Mouse (Mus musculus) macrophage (primary cell): ENCODE results near the gene Fsd2. TPM values are rescaled to one million over a fixed set of nuclear protein-coding genes. Genes with fewer than 3 reads are reported as not detected.

Experiments
- H3K27ac ChIP-seq: fragments of 350-480 bp; formaldehyde crosslinking; 2 replicates; pipeline ENCODE4 v1.9.0; 2021
- H3K36me3 ChIP-seq: fragments of 350-480 bp; formaldehyde crosslinking; 2 replicates; pipeline ENCODE4 v1.9.0; 2021; ENCODE audit errors: inconsistent target
- H3K4me3 ChIP-seq: fragments of 350-480 bp; formaldehyde crosslinking; 2 replicates; pipeline ENCODE4 v1.9.0; 2021; ENCODE audit errors: inconsistent target
- H3K79me2 ChIP-seq: fragments of 350-480 bp; formaldehyde crosslinking; 2 replicates; pipeline ENCODE4 v1.9.0; 2021; ENCODE audit errors: inconsistent target
- WGBS: methylation state at CpG from one replicate; pipeline ENCODE4 v1.1.7; 2026; ENCODE audit warnings: inconsistent platforms; ENCODE audit not compliant: missing documents; 5-methylcytosine and 5-hydroxymethylcytosine counted together
- polyA plus RNA-seq: library from polyadenylated mRNA; stranded (reverse); fragments of 250-400 nt; gene quantifications from 3 replicates; pipeline ENCODE4 v1.2.4, GENCODE M21; 2018; ENCODE audit warnings: inconsistent platforms
- total RNA-seq, 78 experiments: library from RNA; depleted of rRNA; stranded (reverse); fragments of 250-400 nt; gene quantifications; 1 replicate in 9 of 78; 2 replicates in 24 of 78; 3 replicates in 43 of 78; 4 replicates in 2 of 78; pipeline ENCODE4 v1.2.4; 2018; ENCODE audit warnings: inconsistent platforms in 56 of 78

Fsd2 gene
- total RNA-seq (2018; cell fraction: chromatin; rRNA removed) = under 1 TPM in 8 of 26 experiments, not detected in 18; 0.16 to 0.49 (median 0.22) TPM
- total RNA-seq (2018; cell fraction: cytosol; rRNA removed) = under 1 TPM in 25 of 26 experiments, not detected in 1; 0.05 to 0.24 (median 0.15) TPM
- total RNA-seq (2018; cell fraction: nucleus; rRNA removed) = under 1 TPM in 7 of 26 experiments, not detected in 19; 0.14 to 0.40 (median 0.17) TPM
- polyA plus RNA-seq = 0.18 to 0.30 TPM (median 0.22 TPM) in 3 replicates

- Histone ChIP-seq H3K27ac (no peak within 1 kb of the TSS), H3K36me3 (no peaks in the 10 kb centered on the region), H3K4me3 (no peak within 1 kb of the TSS), H3K79me2 (peaks cover under 1% of the 10 kb centered on the region)
- 97% methylated on average over 9 of the region's 9 CpGs for WGBS
Measured at GRCm38 (mm10) chr7:81566892-81567291, at the start of gene Fsd2. TSS of gene Fsd2 (minus strand) at chr7:81566944.

GRCm38 (mm10) chr7:81615031-81615430, 48.3 kb upstream of the Fsd2 start:
- WGBS = 91% methylated on average over 9 of the region's 9 CpGs

GRCm38 (mm10) chr7:81612856-81613635, 46.3 kb upstream of the Fsd2 start:
- no peaks in the 10 kb centered on the region for H3K36me3 ChIP-seq
- 92% methylated on average over 13 of the region's 13 CpGs for WGBS
- no peak overlapping the region for H3K27ac ChIP-seq
- no peak overlapping the region for H3K4me3 ChIP-seq
- H3K79me2 ChIP-seq = no peaks in the 10 kb centered on the region

More at GRCm38 (mm10) chr7:81615031-81615430, 48.3 kb upstream of the Fsd2 start:
- Histone ChIP-seq H3K36me3 (no peaks in the 10 kb centered on the region), H3K4me3 (no peak overlapping the region), H3K27ac (no peak overlapping the region), H3K79me2 (no peaks in the 10 kb centered on the region)

- WGBS = 66% methylated on average over 18 of the region's 18 CpGs
- Histone ChIP-seq H3K4me3 (no peak overlapping the region), H3K36me3 (no peaks in the 10 kb centered on the region), H3K27ac (no peak overlapping the region), H3K79me2 (no peaks in the 10 kb centered on the region)
Measured at GRCm38 (mm10) chr7:81610125-81610524, 43.4 kb upstream of the Fsd2 start.

GRCm38 (mm10) chr7:81606452-81606851, 39.7 kb upstream of the Fsd2 start:
- H3K79me2 ChIP-seq = no peaks in the 10 kb centered on the region
- 53% methylated on average over 5 of the region's 5 CpGs for WGBS
- no peak overlapping the region for H3K27ac ChIP-seq
- H3K36me3 ChIP-seq = no peaks in the 10 kb centered on the region
- H3K4me3 ChIP-seq = no peak overlapping the region

GRCm38 (mm10) chr7:81605489-81605888, 38.7 kb upstream of the Fsd2 start:
- Histone ChIP-seq H3K4me3 (no peak overlapping the region), H3K27ac (no peak overlapping the region), H3K36me3 (no peaks in the 10 kb centered on the region), H3K79me2 (no peaks in the 10 kb centered on the region)
- WGBS = 75% methylated on average over 4 of the region's 4 CpGs

GRCm38 (mm10) chr7:81604991-81605390, 38.2 kb upstream of the Fsd2 start:
- H3K79me2 ChIP-seq = no peaks in the 10 kb centered on the region
- H3K36me3 ChIP-seq = no peaks in the 10 kb centered on the region
- 78% methylated on average over 5 of the region's 5 CpGs for WGBS
- no peak overlapping the region for H3K27ac ChIP-seq
- H3K4me3 ChIP-seq = no peak overlapping the region

- Histone ChIP-seq H3K27ac (no peak overlapping the region), H3K79me2 (no peaks in the 10 kb centered on the region), H3K36me3 (peaks cover 37% of the 10 kb centered on the region), H3K4me3 (no peak overlapping the region)
- WGBS = 80% methylated on average over 8 of the region's 8 CpGs
Measured at GRCm38 (mm10) chr7:81599379-81600280, 32.9 kb upstream of the Fsd2 start.

GRCm38 (mm10) chr7:81597660-81598059, 30.9 kb upstream of the Fsd2 start:
- 80% methylated on average over 1 of the region's 1 CpGs for WGBS
- no peak overlapping the region for H3K4me3 ChIP-seq
- no peak overlapping the region for H3K27ac ChIP-seq
- H3K79me2 ChIP-seq = no peaks in the 10 kb centered on the region
- H3K36me3 ChIP-seq = peaks cover 54% of the 10 kb centered on the region

GRCm38 (mm10) chr7:81596086-81596485, 29.3 kb upstream of the Fsd2 start:
- Histone ChIP-seq H3K4me3 (no peak overlapping the region), H3K79me2 (no peaks in the 10 kb centered on the region), H3K27ac (no peak overlapping the region), H3K36me3 (peaks cover 69% of the 10 kb centered on the region)
- WGBS = 92% methylated on average over 6 of the region's 6 CpGs

- Histone ChIP-seq H3K36me3 (peaks cover 80% of the 10 kb centered on the region), H3K4me3 (no peak overlapping the region), H3K79me2 (no peaks in the 10 kb centered on the region), H3K27ac (no peak overlapping the region)
- WGBS = 95% methylated on average over 5 of the region's 5 CpGs
Measured at GRCm38 (mm10) chr7:81595056-81595455, 28.3 kb upstream of the Fsd2 start.

- WGBS = 89% methylated on average over 8 of the region's 8 CpGs
- Histone ChIP-seq H3K36me3 (peaks cover 85% of the 10 kb centered on the region), H3K4me3 (no peak overlapping the region), H3K27ac (no peak overlapping the region), H3K79me2 (no peaks in the 10 kb centered on the region)
Measured at GRCm38 (mm10) chr7:81593387-81593786, 26.6 kb upstream of the Fsd2 start.

GRCm38 (mm10) chr7:81592686-81593085, 25.9 kb upstream of the Fsd2 start:
- no peak overlapping the region for H3K27ac ChIP-seq
- no peak overlapping the region for H3K4me3 ChIP-seq
- 92% methylated on average over 9 of the region's 9 CpGs for WGBS
- peaks cover 85% of the 10 kb centered on the region for H3K36me3 ChIP-seq
- H3K79me2 ChIP-seq = no peaks in the 10 kb centered on the region

GRCm38 (mm10) chr7:81587238-81587637, 20.5 kb upstream of the Fsd2 start:
- H3K36me3 ChIP-seq = peaks cover 64% of the 10 kb centered on the region
- H3K27ac ChIP-seq = no peak overlapping the region
- H3K4me3 ChIP-seq = no peak overlapping the region
- peaks cover 5% of the 10 kb centered on the region; the same call in 1 of the 2 replicates for H3K79me2 ChIP-seq
- 93% methylated on average over 4 of the region's 4 CpGs for WGBS
